Mouse (Mus musculus) testis, adult 2 months (tissue): ENCODE measurements around the gene Pde11a. TPM values are rescaled to one million over a fixed set of nuclear protein-coding genes. Genes with fewer than 3 reads are reported as not detected.
"Not testable (repeated sequence)": the region's sequence is repeated elsewhere in the genome, so short reads cannot be mapped to it uniquely, and the experiment has no call there.

Experiments
- H3K27ac ChIP-seq: fragments of 200-500 bp; 2 replicates; pipeline ENCODE4 v1.5.1; 2012; ENCODE audit warnings: low read depth, low read length; ENCODE audit not compliant: control insufficient read depth, insufficient read depth
- H3K27me3 ChIP-seq: fragments of 200-500 bp; 2 replicates; pipeline ENCODE4 v1.6.1; 2012; ENCODE audit warnings: mild to moderate bottlenecking, low read length, moderate library complexity; ENCODE audit not compliant: control insufficient read depth, insufficient read depth
- H3K36me3 ChIP-seq: fragments of 200-500 bp; 2 replicates; pipeline ENCODE4 v1.6.1; 2012; ENCODE audit warnings: mild to moderate bottlenecking, low read length; ENCODE audit not compliant: control insufficient read depth, insufficient read depth
- H3K4me1 ChIP-seq: fragments of 200-500 bp; 2 replicates; pipeline ENCODE4 v1.6.1; 2012; ENCODE audit warnings: low read length; ENCODE audit not compliant: control insufficient read depth, insufficient read depth
- H3K4me3 ChIP-seq: fragments of 200-500 bp; 2 replicates; pipeline ENCODE4 v1.5.1; 2012; ENCODE audit warnings: low read depth, mild to moderate bottlenecking, low read length, moderate library complexity, mixed read lengths; ENCODE audit not compliant: control insufficient read depth
- CTCF ChIP-seq: fragments of 200-500 bp; IDR thresholded peaks from 2 replicates; pipeline ENCODE4 v1.5.1; 2012; ENCODE audit warnings: low read depth, mild to moderate bottlenecking, inconsistent platforms, low read length, moderate library complexity; ENCODE audit not compliant: control insufficient read depth, insufficient read depth, insufficient replicate concordance
- POLR2A ChIP-seq: fragments of 200-500 bp; IDR thresholded peaks from 2 replicates; pipeline ENCODE4 v1.6.1; 2012; ENCODE audit warnings: low read depth, mild to moderate bottlenecking, inconsistent platforms, low read length, moderate library complexity; ENCODE audit not compliant: control insufficient read depth
- polyA plus RNA-seq: library from polyadenylated mRNA; depleted of rRNA; stranded (reverse); fragments of >200 nt; gene quantifications from 2 replicates; pipeline ENCODE4 v1.2.3, GENCODE M21; 2012

The Pde11a gene
- polyA plus RNA-seq, 1 experiment = 0.53 TPM

DNA sequence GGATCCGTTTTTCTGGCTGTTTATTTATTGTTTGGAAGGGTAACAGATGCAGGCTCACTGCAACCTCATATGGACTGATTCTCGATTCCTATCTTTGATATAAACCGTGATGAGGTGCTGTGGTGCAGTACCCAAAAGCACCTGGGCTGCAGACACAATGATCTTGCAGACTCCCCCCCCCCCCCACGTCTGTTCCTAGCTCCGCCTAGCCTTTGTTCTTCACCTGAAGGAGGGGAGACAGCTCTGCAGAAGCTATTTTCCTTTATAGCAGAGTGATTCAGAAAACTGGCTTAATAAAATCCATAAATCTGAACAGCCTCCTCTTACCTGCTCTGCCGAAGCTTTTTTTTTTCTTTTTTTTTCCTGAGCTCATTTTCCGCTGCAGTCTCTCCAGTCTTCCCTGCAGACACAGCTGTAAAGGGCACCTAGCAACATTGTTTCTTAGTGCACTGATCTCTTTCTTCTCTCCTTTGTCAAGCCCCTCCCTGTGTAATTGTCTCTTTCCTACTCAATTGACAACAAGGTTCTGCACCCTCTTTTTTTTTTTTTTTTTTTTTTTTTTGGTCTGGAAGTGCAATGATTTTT, 349.7 kb downstream of the Pde11a start:
- Histone ChIP-seq H3K36me3 (no peaks in the 10 kb centered on the region), H3K4me3 (no peak overlapping the region), H3K4me1 (peaks cover 5% of the 10 kb centered on the region), H3K27me3 (no peaks in the 10 kb centered on the region), H3K27ac (no peak overlapping the region)
- TF ChIP-seq POLR2A = no peak
- no peak for TF ChIP-seq CTCF

DNA sequence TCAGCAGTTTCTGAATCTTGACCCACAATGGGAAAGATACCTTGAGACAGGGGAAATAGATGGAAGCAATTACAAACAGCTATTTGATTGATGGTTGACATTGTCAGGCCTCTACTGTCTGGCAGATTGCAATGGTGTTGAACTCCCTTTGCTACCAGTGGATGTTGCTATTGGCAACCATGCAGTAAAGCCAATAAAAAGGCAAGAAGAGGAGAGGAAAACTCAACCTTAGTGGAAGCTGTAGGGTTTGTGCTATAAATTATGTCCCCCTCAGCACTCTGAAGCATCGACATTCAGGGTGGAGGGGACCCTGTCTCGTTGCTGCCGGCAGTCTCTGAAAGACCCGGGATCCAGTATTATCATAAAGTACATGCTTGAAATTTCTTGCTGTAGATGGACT, 350.2 kb downstream of the Pde11a start:
- Histone ChIP-seq H3K27me3 (no peaks in the 10 kb centered on the region), H3K4me1 (peaks cover 5% of the 10 kb centered on the region), H3K36me3 (no peaks in the 10 kb centered on the region), H3K4me3 (no peak overlapping the region), H3K27ac (no peak overlapping the region)
- TF ChIP-seq CTCF (no peak), POLR2A (no peak)

DNA sequence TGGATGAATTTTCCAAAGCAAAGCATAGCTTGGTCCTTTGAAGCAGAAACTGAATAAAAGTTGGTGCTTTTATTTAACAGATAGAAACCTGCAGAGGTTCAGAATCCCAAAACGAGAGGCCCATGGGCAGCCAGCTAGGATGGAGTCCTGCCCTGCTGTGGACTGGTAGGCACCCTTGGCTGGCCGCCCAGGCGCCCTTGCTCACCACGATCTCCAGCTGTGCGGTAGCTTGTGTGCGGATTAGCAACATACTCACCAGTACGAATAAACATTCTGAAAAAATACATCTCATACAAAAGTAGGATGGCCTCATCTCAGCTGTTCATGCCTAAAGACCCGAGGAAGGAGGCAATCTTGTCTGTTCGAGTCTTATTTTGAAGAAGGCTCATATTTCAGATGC, 350.8 kb downstream of the Pde11a start:
- Histone ChIP-seq H3K27me3 (no peaks in the 10 kb centered on the region), H3K36me3 (no peaks in the 10 kb centered on the region), H3K4me1 (peaks cover 5% of the 10 kb centered on the region), H3K4me3 (no peak overlapping the region), H3K27ac (no peak overlapping the region)
- TF ChIP-seq POLR2A (no peak), CTCF (no peak)

DNA sequence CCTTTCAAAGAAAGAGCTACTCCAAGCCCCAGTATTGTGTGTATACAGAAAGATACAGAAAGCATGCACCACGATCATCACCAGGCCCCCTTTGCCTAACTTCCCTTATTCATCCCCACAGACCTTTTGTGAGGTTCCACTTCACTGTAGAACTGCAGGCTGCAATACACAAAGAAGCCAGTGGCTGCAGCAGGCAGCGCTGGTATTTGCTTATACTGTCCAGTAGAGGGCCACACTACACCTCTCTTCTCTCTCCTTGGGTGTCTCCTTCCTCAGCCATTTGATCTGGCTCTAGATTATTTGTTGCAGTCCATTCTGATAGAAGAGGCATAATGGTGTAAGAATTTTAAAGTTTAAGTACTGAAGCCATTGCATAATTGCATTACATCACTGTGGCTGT, 353.4 kb downstream of the Pde11a start:
- TF ChIP-seq CTCF = peak; percentile 67; the same call in 1 of the 2 replicates
- no peak for TF ChIP-seq POLR2A
- no peak overlapping the region for H3K27ac ChIP-seq
- H3K27me3 ChIP-seq = no peaks in the 10 kb centered on the region
- H3K4me1 ChIP-seq = no peaks in the 10 kb centered on the region; the same call in 1 of the 2 replicates
- H3K36me3 ChIP-seq = no peaks in the 10 kb centered on the region
- H3K4me3 ChIP-seq = no peak overlapping the region

DNA sequence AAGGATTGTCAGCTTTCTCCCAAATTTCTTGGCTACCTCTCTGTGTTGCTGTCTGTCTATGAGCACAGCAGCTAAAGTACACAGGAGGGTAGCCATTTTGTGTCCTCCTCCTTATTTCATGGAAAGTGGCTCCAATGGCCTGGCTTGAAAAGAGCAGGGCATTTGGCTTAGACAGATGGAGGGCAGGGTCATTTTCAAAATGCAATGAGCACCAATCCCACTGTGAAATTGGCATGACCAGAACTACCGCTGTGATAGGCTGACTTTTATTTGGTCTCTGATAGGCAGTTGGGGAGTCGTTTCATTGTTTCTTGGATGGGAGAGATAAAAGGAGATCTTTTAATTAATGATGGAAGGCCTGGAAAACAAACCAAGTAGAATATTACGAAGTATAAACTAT, 354.7 kb downstream of the Pde11a start:
- Histone ChIP-seq H3K27ac (no peak overlapping the region), H3K36me3 (no peaks in the 10 kb centered on the region), H3K4me1 (no peaks in the 10 kb centered on the region; the same call in 1 of the 2 replicates), H3K27me3 (no peaks in the 10 kb centered on the region), H3K4me3 (no peak overlapping the region)
- no peak for TF ChIP-seq CTCF
- TF ChIP-seq POLR2A = no peak

DNA sequence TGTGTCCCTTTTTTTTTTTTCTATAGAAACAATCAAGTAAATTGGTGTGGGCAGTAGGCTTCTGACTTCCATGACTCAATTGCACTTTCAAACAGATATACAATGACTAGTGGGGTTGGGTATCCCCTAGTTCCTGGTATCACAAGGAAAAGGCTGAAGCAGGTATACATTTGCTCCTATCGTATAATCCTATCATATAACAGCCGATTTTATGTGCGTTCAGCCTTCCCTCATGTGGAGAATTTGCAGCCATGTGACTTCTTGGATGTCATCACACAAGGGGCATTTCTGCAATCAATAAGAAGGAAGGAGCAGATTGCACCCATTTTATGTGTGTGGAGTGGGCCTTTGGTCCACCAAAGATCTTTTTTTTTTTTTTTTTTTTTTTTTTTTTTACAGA, 355.5 kb downstream of the Pde11a start:
- no peak for TF ChIP-seq CTCF
- TF ChIP-seq POLR2A = no peak
- Histone ChIP-seq H3K27me3 (no peaks in the 10 kb centered on the region), H3K4me3 (no peak overlapping the region), H3K36me3 (no peaks in the 10 kb centered on the region), H3K27ac (no peak overlapping the region), H3K4me1 (no peaks in the 10 kb centered on the region; the same call in 1 of the 2 replicates)

DNA sequence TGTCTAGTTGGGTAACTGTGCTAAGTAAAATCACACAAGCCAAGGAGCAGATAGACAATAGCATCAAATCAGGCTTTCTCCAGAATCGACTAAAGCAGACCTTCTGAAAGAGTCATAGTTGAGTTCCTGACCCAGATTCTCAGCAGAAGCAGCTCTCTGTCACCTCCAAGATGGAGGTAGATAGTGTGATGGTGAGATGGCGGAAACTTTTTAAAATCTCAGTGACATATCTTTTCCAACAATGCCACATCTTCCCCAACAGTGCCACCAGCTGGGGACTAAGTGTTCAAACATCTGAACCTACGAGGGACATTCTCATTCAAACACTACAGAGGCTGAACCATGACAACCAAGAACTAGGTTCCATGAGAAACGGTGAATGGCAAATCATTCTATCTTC, 355.9 kb downstream of the Pde11a start:
- Histone ChIP-seq H3K4me3 (peak overlapping the region; percentile 30; the same call in 1 of the 2 replicates), H3K36me3 (no peaks in the 10 kb centered on the region), H3K4me1 (no peaks in the 10 kb centered on the region; the same call in 1 of the 2 replicates), H3K27me3 (no peaks in the 10 kb centered on the region), H3K27ac (no peak overlapping the region; the same call in 1 of the 2 replicates)
- TF ChIP-seq POLR2A (no peak), CTCF (no peak)

DNA sequence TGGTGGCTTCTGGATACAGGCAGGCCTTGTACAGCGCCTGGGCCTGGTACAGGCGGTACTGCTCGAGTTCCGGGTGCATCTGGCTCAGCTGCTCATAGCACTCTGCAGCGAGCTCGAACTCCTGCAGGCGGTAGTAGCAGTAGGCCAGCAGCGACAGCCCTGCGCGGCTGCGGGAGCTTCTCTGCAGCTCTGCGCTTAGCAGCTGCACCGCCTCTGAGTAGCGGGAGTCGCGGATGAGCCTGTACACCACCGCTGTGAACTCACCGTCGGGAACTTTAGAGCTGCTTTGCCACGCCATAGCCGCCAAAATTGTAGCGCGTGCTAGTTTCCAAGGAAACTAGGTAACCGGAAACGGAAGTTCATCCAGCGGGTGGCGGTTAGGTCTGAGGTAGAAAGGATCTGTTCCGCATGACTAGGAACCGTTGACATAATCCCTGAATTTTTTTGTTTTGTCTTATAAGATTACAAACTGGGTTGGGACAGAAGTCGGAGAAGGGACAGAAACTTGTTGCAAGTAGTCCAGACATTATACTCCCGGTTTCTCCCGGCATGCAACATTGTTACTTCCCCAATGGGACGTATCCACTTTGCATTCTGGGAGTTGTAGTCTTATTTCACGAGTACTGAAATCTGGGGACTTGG, 357.0 kb downstream of the Pde11a start, which contains the start of gene Ttc30a1:
TSS of gene Ttc30a1 (minus strand) at position 528 of the 642 bp plus-strand sequence.
- Histone ChIP-seq H3K27ac (peak within 1 kb of the TSS; percentile 96), H3K4me3 (peak within 1 kb of the TSS; percentile 88)
- peak; percentile 45; the same call in 1 of the 2 replicates for TF ChIP-seq POLR2A
- H3K36me3 ChIP-seq, H3K4me1 ChIP-seq, H3K27me3 ChIP-seq: not testable (repeated sequence)

DNA sequence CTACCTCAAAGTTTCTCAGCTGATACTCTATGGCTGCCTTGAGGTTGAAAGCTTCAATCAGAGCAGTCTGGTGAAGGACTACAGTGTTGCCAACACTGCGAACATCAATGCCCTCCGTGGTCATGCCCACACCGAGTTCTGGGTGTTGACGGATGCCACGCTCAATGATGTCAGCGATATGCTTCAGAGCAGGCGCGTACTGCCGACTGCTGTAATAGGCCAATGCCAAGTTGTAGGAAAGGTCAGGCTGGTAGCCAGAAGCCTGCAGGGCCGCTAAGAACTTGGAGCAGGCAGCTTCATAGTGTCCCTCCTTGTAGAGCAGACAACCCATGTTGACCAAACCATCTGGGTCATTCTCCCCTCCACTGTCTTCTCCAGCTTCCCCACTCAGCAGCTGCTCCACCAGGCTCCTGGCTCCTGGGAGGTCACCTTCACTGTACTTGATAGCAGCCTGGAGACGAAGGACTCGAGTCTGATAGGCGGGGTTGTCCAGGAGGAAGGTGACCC, 357.6 kb downstream of the Pde11a start:
- Histone ChIP-seq H3K4me3 (peak overlapping the region; percentile 88), H3K27ac (peak overlapping the region; percentile 96)
- not testable (repeated sequence) for H3K27me3 ChIP-seq, H3K4me1 ChIP-seq, H3K36me3 ChIP-seq
